25 mouse cellular contexts compared by ENCODE assay signal in genomic region chr7:118522077-118522476, GRCm38 (mm10).
"Had no signal": no experiment of that assay in that cellular context is flagged by ENCODE, and none has a peak within 500 bp of the region (broad histone marks: within the 10 kb centered on the region; RNA-seq: fewer than 3 reads in every experiment).

No protein-coding gene starts in this region.

- H3K27ac ChIP-seq: left cerebral cortex, adult 2 months; limb, embryonic 12.5 days; limb, embryonic 15.5 days; liver, embryonic 15.5 days; midbrain, embryonic 10.5 days; midbrain, embryonic 13.5 days; neural tube, embryonic 13.5 days; stomach, embryonic 15.5 days had no signal

- H3K9ac ChIP-seq: limb, embryonic 12.5 days; limb, embryonic 15.5 days; liver, embryonic 15.5 days; lung, embryonic 14.5 days; midbrain, embryonic 13.5 days; neural tube, embryonic 13.5 days; stomach, embryonic 15.5 days had no signal

- H3K4me3 ChIP-seq: left cerebral cortex, adult 2 months; limb, embryonic 12.5 days; limb, embryonic 15.5 days; liver, embryonic 15.5 days; megakaryocyte, embryonic 14.5 days; midbrain, embryonic 10.5 days; midbrain, embryonic 13.5 days; myocyte; neural tube, embryonic 13.5 days; stomach, embryonic 15.5 days had no signal

- H3K27me3 ChIP-seq: limb, embryonic 15.5 days; liver, embryonic 15.5 days; neural tube, embryonic 13.5 days; stomach, embryonic 15.5 days had no signal

- DNase-seq: kidney, adult 2 months; kidney, postnatal 10 days; kidney, postnatal 36 days; layer of hippocampus, postnatal 36 days; left cerebral cortex, postnatal 4 days; lung, embryonic 14.5 days; lung, postnatal 14 days; lung, postnatal 4 days; retina, postnatal 1 day; right cerebral cortex, postnatal 25 days; spleen, adult 18-20 months; thymus, adult 2 months; thymus, postnatal 14 days had no signal

- H3K4me2 ChIP-seq: limb, embryonic 12.5 days; limb, embryonic 15.5 days; liver, embryonic 15.5 days; lung, embryonic 14.5 days; midbrain, embryonic 13.5 days; neural tube, embryonic 13.5 days; stomach, embryonic 15.5 days had no signal

- H3K4me1 ChIP-seq: limb, embryonic 12.5 days; liver, embryonic 15.5 days; midbrain, embryonic 13.5 days; stomach, embryonic 15.5 days had no signal

- ATAC-seq: intestine, postnatal 0 days; midbrain, embryonic 13.5 days; midbrain, embryonic 16.5 days had no signal

- H3K9me3 ChIP-seq: limb, embryonic 12.5 days; limb, embryonic 15.5 days; liver, embryonic 15.5 days; megakaryocyte, embryonic 14.5 days; midbrain, embryonic 10.5 days; midbrain, embryonic 13.5 days; neural tube, embryonic 13.5 days; stomach, embryonic 15.5 days had no signal
